Mouse (Mus musculus) embryonic fibroblast, embryonic 13.5 days (primary cell): ENCODE results near the gene Galnt18.

Experiments used
- CTCF ChIP-seq: IDR thresholded peaks from 2 replicates; pipeline ENCODE4 v1.5.1; 2011; ENCODE audit warnings: mild to moderate bottlenecking, control low read depth, low read length, moderate library complexity, borderline replicate concordance; ENCODE audit not compliant: insufficient read depth
- POLR2A ChIP-seq: IDR thresholded peaks from 2 replicates; pipeline ENCODE4 v1.6.1; 2011; ENCODE audit warnings: low read depth, mild to moderate bottlenecking, control low read depth, low read length, moderate library complexity

- no peak for TF ChIP-seq CTCF
- no peak for TF ChIP-seq POLR2A
Measured at GRCm38 (mm10) chr7:111626232-111626631, 153.5 kb downstream of the Galnt18 start.
